Mouse (Mus musculus): ENCODE measurements around the gene Gm20388. TPM values are rescaled to one million over a fixed set of nuclear protein-coding genes. Genes with fewer than 3 reads are reported as not detected.

Gene Gm20388
- polyA plus RNA-seq, 1 experiment: 23.9 TPM

- 0 out of 2 replicates have a peak, but pooled peaks cover 2% of the 10 kb centered on the region for H3K4me1 ChIP-seq (ENCODE audit: control insufficient read depth, insufficient read depth, low read length)
- no peak overlapping the region for H3K4me3 ChIP-seq (ENCODE audit: insufficient read depth, low read length)
- TF ChIP-seq POLR2A (IDR thresholded peaks at IDR 0.05; ENCODE audit: extremely low read depth, insufficient read depth, low read length) (no peak), CTCF (IDR thresholded peaks at IDR 0.05; ENCODE audit: extremely low read depth, insufficient read depth, low read length) (no peak)
- H3K27ac ChIP-seq (ENCODE audit: insufficient read depth, low read length): no peak overlapping the region
Observed at GRCm38 (mm10) chr8:123347293-123347692, 3436.7 kb downstream of the Gm20388 start.

- TF ChIP-seq POLR2A (IDR thresholded peaks at IDR 0.05; ENCODE audit: extremely low read depth, insufficient read depth, low read length): no peak
- TF ChIP-seq CTCF (IDR thresholded peaks at IDR 0.05; ENCODE audit: extremely low read depth, insufficient read depth, low read length): no peak
- Histone ChIP-seq H3K4me3 (ENCODE audit: insufficient read depth, low read length) (no peak overlapping the region), H3K4me1 (ENCODE audit: control insufficient read depth, insufficient read depth, low read length) (no peaks in the 10 kb centered on the region), H3K27ac (ENCODE audit: insufficient read depth, low read length) (no peak overlapping the region)
Observed at GRCm38 (mm10) chr8:123348237-123348843, 3437.7 kb downstream of the Gm20388 start.

GRCm38 (mm10) chr8:123349073-123349472 lies 3438.4 kb downstream of the Gm20388 start:
- TF ChIP-seq POLR2A (IDR thresholded peaks at IDR 0.05; ENCODE audit: extremely low read depth, insufficient read depth, low read length) (no peak), CTCF (IDR thresholded peaks at IDR 0.05; ENCODE audit: extremely low read depth, insufficient read depth, low read length) (no peak)
- Histone ChIP-seq H3K27ac (ENCODE audit: insufficient read depth, low read length) (no peak overlapping the region), H3K4me1 (ENCODE audit: control insufficient read depth, insufficient read depth, low read length) (no peaks in the 10 kb centered on the region), H3K4me3 (ENCODE audit: insufficient read depth, low read length) (no peak overlapping the region)

- TF ChIP-seq POLR2A (IDR thresholded peaks at IDR 0.05; ENCODE audit: extremely low read depth, insufficient read depth, low read length) (no peak), CTCF (IDR thresholded peaks at IDR 0.05; ENCODE audit: extremely low read depth, insufficient read depth, low read length) (no peak)
- Histone ChIP-seq H3K4me3 (ENCODE audit: insufficient read depth, low read length) (no peak overlapping the region), H3K4me1 (ENCODE audit: control insufficient read depth, insufficient read depth, low read length) (no peaks in the 10 kb centered on the region), H3K27ac (ENCODE audit: insufficient read depth, low read length) (no peak overlapping the region)
Observed at GRCm38 (mm10) chr8:123352118-123352517, 3441.5 kb downstream of the Gm20388 start.

- TF ChIP-seq CTCF (IDR thresholded peaks at IDR 0.05; ENCODE audit: extremely low read depth, insufficient read depth, low read length) (peak; percentile 74), POLR2A (IDR thresholded peaks at IDR 0.05; ENCODE audit: extremely low read depth, insufficient read depth, low read length) (no peak)
- Histone ChIP-seq H3K4me1 (ENCODE audit: control insufficient read depth, insufficient read depth, low read length) (no peaks in the 10 kb centered on the region), H3K4me3 (ENCODE audit: insufficient read depth, low read length) (no peak overlapping the region), H3K27ac (ENCODE audit: insufficient read depth, low read length) (no peak overlapping the region)
Observed at GRCm38 (mm10) chr8:123352786-123353185, 3442.1 kb downstream of the Gm20388 start.

- Histone ChIP-seq H3K27ac (ENCODE audit: insufficient read depth, low read length) (no peak overlapping the region), H3K4me3 (ENCODE audit: insufficient read depth, low read length) (no peak overlapping the region), H3K4me1 (ENCODE audit: control insufficient read depth, insufficient read depth, low read length) (no peaks in the 10 kb centered on the region)
- no peak for TF ChIP-seq CTCF (IDR thresholded peaks at IDR 0.05; ENCODE audit: extremely low read depth, insufficient read depth, low read length)
- TF ChIP-seq POLR2A (IDR thresholded peaks at IDR 0.05; ENCODE audit: extremely low read depth, insufficient read depth, low read length): no peak
Observed at GRCm38 (mm10) chr8:123353216-123353615, 3442.6 kb downstream of the Gm20388 start.

- H3K4me3 ChIP-seq (ENCODE audit: insufficient read depth, low read length): no peak overlapping the region
- no peaks in the 10 kb centered on the region for H3K4me1 ChIP-seq (ENCODE audit: control insufficient read depth, insufficient read depth, low read length)
- H3K27ac ChIP-seq (ENCODE audit: insufficient read depth, low read length): no peak overlapping the region
- peak; percentile 99 for TF ChIP-seq CTCF (IDR thresholded peaks at IDR 0.05; ENCODE audit: extremely low read depth, insufficient read depth, low read length)
- no peak for TF ChIP-seq POLR2A (IDR thresholded peaks at IDR 0.05; ENCODE audit: extremely low read depth, insufficient read depth, low read length)
Observed at GRCm38 (mm10) chr8:123361082-123361739, 3450.6 kb downstream of the Gm20388 start.

- Histone ChIP-seq H3K4me3 (ENCODE audit: insufficient read depth, low read length) (peak within 1 kb of the TSS; percentile 94), H3K4me1 (ENCODE audit: control insufficient read depth, insufficient read depth, low read length) (peaks cover 10% of the 10 kb centered on the region), H3K27ac (ENCODE audit: insufficient read depth, low read length) (peak within 1 kb of the TSS; percentile 97)
- peak; percentile 74; the same call in 1 of the 2 replicates for TF ChIP-seq POLR2A (IDR thresholded peaks at IDR 0.05; ENCODE audit: extremely low read depth, insufficient read depth, low read length)
- 0 out of 2 replicates have a peak, but pooled peaks have one; percentile 10 for TF ChIP-seq CTCF (IDR thresholded peaks at IDR 0.05; ENCODE audit: extremely low read depth, insufficient read depth, low read length)
Observed at GRCm38 (mm10) chr8:123373403-123374238, 3463.0 kb downstream of the Gm20388 start, which contains the start of gene Tcf25. Gene Tcf25 (plus strand): TSS chr8:123373753.

GRCm38 (mm10) chr8:123374239-123374578 lies 3463.6 kb downstream of the Gm20388 start:
- Histone ChIP-seq H3K27ac (ENCODE audit: insufficient read depth, low read length) (peak overlapping the region; percentile 97), H3K4me3 (ENCODE audit: insufficient read depth, low read length) (peak overlapping the region; percentile 94), H3K4me1 (ENCODE audit: control insufficient read depth, insufficient read depth, low read length) (peaks cover 10% of the 10 kb centered on the region)
- peak; percentile 77 for TF ChIP-seq POLR2A (IDR thresholded peaks at IDR 0.05; ENCODE audit: extremely low read depth, insufficient read depth, low read length)
- no peak for TF ChIP-seq CTCF (IDR thresholded peaks at IDR 0.05; ENCODE audit: extremely low read depth, insufficient read depth, low read length)

Data from cortical plate, adult 2 months (tissue).